Mouse (Mus musculus) retina, embryonic 14.5 days (tissue): ENCODE measurements around the gene Tmprss11b.

Experiments used
- DNase-seq: peaks from one replicate; pipeline ENCODE4 v3.0.0-alpha.2; 2015; ENCODE audit warnings: low spot score

Gene Tmprss11b

DNA sequence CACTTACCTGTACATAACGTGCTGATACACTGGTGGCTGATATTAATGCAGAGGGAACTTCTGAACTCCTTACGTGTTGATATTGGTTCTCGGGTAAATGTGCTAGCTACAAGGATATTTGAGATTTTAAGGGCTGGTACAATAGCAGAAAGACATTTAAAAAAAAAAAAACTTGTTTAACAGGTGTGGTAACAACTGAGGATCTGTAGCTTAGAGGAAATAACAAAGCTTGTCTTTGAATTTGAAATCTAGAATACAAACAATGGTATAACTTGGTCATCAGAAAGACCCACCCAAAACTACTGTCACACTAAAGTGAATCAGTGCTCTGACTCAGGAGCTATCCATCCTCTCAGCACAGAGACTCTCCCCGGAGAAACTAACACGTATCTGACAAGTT lies at the start of gene Tmprss11b:
Gene Tmprss11b, minus strand, starts transcription at position 101 of the 400 bp plus-strand sequence.
- no peak for DNase-seq

DNA sequence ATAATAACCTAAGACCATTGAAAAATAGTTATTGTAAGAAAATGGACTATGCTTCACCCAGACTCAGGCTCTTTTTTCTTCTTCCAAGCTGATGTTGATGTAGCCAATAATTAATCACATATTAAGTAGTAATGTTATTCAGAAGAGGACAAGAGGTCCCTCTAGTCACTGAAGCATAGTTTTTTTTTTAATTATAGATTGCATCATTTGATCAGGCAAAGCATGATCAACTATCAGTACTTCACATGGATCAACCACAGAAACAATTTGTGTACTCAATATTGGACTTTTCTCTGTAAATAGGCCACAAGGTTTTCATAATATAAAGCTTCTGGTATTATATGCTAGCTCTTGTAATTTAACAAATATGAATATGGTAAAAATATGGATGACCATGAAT lies 48.9 kb upstream of the Tmprss11b start:
- no peak for DNase-seq

GRCm38 (mm10) chr5:86722820-86723460 lies 46.8 kb upstream of the Tmprss11b start:
- peak; percentile 54 for DNase-seq

DNA sequence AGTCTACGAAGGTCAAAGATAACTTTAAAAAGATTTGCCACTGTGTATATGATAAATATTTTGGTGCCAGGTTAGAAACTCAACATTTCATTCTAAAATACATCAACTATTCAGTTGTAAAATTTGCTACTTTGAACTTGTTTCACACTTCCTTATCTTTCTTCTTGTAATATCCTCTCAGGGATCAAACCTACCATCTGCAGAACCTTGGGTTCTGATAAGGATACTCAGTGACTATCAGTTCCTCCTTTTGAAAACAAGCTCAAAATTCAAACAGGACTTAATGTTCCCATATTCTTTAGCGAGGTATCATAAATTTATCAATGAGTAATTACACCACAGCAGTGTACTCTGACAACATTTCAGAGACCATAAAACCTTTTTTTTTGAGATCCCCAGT lies 38.8 kb upstream of the Tmprss11b start:
- DNase-seq, result no peak

GRCm38 (mm10) chr5:86704923-86705322 lies 28.8 kb upstream of the Tmprss11b start:
- DNase-seq, result no peak

DNA sequence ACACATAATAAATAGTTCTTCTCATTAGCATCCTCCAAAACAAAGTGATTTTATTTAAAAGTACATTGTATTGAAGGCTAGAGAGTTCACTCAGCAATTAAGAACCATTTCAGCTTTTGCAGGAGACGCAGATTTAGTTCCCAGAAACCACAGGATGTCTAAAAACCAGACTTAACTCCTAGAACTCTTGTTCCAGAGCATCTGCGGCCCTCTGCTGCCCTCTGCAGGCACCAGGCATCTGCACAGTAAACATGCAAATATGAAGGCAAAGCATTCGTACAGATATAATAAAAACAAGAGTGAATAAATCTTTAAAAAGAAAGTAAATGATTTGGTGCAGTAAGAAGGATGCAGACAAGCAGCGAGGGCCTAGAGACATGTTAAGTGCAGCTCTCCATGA lies 8.5 kb upstream of the Tmprss11b start:
- peak; percentile 66 for DNase-seq

DNA sequence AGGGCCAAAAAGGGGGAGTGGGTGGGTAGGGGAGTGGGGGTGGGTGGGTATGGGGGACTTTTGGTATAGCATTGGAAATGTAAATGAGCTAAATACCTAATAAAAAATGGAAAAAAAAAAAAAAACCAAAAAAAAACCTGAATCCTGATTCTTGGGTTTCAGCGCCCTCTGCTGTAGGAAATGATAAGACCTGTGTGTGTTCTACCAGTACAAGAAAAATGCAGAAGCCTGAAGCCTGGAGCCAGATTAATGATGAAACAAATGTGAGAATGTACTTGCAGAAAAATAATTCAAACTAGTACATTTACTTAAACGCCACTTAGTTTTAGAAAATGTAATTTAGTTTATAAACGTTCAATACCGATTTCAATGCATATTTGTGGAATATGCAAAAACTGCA lies 27.0 kb downstream of the Tmprss11b start:
- DNase-seq, result peak; percentile 75

DNA sequence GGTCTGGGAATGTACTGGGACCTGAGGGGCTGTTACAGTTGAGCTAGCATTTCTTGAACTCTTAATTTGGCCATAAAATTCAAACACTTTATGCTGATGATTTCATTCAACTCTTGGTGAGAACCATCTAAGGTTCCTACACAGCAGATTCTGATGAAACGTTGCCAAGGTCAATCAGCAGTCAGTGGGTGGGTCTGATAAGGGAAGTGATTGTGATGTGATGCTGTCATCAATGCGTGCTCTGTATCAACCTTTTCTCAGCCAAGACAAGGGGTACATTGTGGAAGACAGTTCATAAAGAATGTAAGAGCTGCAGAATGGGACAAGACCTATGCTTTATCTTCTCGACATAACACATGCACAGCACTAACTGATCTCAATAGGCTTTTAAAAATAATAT lies 35.4 kb downstream of the Tmprss11b start:
- no peak for DNase-seq

DNA sequence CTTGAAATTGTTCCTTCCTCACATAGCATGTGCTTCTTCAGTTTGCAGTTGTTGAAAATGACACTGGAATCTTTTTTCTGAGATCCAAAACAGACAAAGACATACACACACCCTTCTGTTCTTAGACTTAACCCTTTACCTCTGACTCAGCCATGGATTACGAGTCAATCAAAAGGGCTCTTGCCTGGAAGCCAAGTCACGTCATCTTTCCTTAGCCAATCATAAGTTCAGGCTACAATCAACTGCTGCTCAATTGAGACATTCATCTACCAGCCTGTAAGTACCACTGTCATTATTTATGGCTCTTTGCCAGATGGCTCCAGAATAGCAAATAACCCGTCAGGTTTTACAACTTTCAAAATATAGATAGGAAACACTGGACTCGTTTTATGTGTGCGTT lies 43.8 kb downstream of the Tmprss11b start, which contains the start of gene Tmprss11f:
Gene Tmprss11f, minus strand, starts transcription at position 101 of the 400 bp plus-strand sequence.
- no peak for DNase-seq

DNA sequence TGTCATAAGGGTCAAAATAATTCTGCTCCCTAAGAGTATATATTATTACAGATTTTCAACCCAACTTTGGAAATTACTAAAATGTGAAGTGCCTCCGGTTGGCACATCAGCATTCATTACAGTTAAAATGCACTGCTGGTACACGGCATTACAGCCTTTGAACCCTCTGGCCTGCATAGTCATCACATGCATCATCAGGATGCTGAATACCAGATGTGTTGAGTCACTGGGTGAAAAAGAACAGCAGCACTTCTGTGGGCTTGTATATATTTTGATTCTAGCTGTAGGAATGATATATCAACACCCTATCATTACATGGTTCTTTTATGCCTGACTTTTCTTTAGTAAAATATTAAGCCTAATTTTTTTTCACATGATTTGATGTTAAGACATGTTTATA lies 45.5 kb downstream of the Tmprss11b start:
- DNase-seq, result no peak

- no peak for DNase-seq
Measured at GRCm38 (mm10) chr5:86621778-86622177, 54.4 kb downstream of the Tmprss11b start.
